Mouse (Mus musculus) right cerebral cortex, postnatal 36 days (tissue): ENCODE results near the gene Spsb4.

ENCODE experiments used
- DNase-seq, 2 experiments: peaks; one replicate each; pipeline ENCODE4 v3.0.0; 2022; ENCODE audit warnings: low spot score in 2 of 2, mixed read lengths in 1 of 2

Gene Spsb4

DNA sequence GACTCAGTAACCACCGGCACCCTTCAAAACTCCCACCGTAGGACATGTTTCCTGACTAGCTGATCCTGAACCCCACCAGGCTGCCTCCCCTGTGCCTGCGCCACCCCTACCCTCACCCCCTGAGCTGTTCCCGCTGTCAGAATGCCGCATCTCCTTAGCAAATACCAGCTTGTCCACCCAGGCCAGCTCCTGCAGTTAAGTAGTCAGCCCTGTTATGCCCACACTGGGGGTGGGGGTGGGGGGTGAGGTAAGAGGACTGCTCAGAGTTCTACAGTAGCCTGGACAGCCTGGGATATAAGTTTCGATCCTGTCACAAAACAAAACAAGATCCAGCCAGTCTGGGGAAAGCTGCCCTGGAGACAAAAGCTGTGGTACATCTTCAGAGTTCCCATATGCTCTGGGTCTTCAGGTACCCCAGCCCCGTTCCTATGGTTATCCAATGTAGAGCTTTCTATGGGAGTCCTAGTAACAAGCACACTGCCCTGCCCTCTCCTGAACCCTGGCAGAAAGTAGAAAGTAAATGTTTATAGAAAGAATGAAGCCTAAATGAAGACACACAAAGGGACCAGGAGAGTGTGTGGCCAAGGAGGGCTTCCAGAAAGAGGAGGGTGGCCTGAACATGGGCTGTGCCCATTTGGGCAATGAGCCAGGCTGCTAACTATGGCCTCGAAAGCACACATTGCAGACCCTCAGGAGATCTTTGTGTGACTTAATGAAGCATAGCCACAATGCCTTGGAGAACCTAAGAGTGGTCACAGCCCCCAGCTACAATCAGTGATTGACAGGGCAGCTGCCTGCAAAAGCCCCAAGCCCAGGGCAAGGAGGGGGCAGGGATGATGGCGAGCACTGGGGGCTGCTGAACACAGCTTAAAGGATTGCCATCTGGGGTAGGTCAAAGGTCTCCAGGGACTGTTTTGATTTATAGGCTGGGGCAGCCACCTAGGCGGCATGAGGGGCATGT is 38.3 kb downstream of the Spsb4 start:
- no peak for DNase-seq

DNA sequence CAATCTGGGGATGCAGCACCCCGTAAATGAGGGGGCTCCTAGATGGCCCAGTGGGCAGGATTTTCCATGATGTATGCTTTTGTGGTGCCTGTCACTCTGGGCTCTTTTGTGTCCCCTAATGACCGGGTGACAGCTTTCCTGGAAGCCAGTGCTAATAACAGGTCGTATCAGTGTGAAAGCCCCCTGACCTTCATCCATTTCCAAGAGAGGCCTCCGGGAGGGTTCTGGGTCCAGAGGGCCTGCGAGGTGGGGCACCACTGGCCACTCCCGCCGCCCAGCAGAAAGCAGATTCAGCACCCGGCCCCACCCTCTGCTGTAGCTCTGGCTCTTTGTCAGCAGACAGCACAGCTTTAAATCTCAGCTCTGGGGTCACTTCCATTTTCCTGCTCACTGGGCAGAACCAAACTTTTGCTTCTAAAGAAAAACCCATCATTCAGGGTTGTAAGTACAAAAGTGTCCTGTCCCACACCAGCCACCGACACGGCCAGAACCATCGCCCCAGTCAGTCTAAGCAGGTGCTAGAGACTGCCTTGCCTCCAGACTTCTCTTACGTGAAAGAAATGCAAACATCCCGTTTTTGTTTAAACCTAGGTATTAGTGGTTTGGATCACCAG is 39.1 kb downstream of the Spsb4 start:
- no peak for DNase-seq

GRCm38 (mm10) chr9:96978147-96978782 is 40.4 kb downstream of the Spsb4 start:
- DNase-seq: no peak

DNA sequence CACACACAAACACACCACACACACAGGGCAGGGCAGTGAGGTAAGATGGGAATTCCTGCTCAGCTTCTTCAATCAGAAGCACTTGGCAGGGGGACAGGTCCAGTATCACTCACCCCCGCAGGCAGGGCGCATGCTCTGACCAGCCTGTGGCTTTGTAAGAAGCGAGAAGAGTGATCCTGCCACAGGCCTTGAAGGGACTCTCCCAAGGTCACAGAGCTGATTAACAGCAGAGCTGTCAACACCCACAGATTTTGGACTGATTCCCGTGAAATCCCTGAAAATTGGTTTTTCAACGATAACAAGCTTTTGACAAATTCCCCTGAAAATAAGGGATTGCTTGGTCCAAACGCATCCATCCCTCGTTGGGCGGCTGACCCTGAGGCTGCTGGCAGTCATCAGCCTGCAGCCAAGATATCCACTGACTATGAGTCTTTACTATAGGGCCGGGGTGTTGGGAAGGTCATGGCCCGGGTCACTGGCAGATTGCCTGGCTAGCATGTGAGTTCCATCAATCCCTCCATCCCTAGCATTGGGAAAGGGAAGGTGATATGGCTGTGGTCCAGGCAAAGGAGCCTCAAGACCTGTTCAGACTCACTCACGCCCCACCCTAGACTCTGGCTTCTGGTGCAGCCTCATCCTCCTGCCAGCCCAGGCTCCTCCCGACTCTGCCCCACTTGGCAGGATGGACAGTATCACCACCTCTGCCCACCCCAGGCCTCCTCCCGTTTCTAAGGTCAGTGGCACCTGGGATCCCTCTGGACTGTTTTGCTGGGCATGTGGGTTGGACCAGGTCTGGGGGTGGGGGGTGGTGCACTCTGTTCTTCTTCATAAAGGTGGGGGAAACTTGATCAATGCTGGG is 41.1 kb downstream of the Spsb4 start:
- DNase-seq: no peak

DNA sequence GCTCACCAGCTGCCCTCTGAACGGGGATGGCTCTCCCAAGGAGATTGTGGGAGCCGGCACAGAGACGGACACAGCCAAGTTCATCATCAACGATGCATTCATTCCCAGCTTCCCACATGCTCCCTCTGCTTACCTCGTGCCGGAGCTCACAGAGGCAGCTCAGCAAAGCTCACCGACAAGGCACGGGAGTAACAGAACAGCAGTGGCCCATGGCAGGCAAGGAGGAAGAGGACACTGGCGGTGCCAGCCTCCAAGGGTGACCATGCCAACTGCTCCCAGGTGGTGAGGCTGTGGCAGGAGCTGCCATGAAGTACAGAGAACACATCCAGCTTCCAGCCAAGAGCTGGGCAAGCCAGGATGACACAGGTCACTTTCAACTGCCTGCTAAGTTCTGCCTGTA is 45.6 kb downstream of the Spsb4 start:
- DNase-seq: no peak

GRCm38 (mm10) chr9:96971625-96972404 is 46.8 kb downstream of the Spsb4 start:
- no peak for DNase-seq

DNA sequence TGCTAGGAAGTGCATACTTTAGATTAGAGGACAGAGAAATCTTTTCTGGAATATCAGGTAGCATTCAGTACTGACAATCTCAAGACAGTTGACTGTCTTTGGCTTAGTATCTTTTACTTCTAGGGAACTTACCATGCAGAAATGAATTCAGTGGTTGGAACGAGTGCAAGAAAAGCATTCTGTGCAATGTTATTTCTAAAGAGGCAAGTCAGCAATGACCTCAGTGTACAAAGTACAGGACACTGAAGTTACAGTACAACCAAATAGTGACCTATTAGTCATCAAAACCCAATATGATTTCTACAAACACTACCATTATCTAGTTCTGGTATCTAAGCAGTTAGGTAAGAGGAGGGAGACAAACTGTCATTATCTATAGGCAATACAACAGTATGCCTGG is 51.1 kb downstream of the Spsb4 start:
- DNase-seq: no peak

DNA sequence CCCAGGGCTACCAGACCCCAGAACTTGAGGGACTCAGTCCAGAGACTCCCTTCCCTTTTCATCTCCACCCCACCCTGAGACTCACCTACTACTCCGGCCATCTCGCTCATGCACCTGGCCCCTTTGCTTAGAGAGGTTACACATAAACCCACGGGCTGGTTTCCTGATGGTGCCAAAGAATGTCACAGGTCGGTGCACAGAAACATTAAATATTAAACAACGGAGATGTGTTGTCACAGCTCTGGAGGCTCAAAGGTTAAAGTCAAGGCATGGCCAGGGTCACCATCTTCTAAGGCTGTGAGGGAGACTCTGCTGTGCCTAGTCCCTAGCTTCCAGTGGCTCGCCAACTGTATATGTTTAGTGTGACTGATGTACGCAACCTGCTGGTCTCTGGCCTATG is 52.2 kb downstream of the Spsb4 start:
- no peak for DNase-seq

DNA sequence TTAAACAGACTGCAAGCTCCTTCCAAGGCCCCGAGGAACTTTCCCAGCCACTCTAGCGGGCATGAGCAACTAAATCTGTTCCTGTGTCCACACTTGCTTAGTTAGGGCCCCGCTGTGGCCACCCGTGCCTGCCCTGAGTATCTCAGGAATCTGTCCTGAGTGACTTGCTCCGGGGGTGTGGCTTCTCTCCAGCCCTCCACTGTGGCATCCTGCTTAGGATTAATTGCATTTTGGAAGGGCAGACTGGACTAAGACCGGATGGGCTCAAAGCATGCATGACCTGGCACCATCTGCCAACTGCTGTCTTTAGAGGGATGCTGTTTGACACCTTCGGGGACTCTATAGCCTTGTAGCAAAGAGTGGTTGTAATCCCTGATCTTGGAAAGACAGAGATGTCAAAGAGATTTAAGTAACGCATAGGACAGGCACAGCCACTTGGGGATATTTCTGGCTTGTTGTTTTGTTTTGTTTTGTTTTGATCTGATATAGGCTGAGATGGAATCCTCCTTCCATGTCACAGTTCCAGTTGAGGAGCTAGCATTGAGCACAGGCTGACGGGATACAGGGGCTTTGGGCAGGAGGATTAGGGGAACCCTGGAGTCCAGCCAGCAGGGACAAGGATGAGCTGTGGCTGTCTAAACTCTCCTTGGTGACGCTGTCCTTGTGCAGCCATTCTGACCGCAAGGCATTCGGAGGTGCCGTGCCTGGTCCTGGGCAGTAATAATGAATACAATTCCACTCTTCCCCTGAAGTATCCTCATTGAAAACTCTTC is 55.0 kb downstream of the Spsb4 start:
- no peak for DNase-seq

DNA sequence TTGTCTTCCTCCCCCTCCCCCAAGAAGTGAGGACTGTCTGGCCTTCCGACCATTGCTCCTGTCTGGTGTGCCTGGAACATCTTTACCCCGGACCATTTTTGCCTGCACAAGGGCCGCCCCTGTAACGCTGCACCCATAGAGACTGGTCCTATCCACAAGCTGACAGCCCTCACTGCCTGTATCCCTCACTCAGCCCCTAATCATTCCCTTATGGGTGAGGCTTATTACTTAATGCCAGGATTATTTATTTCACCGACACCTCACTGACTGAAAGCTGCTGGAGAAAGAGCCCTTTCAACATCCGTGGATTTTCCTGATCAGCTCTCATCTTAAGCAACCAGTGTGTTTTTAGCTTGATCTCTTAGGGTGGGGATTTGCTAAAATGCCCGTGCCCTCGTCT is 55.9 kb downstream of the Spsb4 start:
- no peak for DNase-seq

GRCm38 (mm10) chr9:96961986-96962701 is 56.5 kb downstream of the Spsb4 start:
- no peak for DNase-seq

- DNase-seq: no peak
Observed at GRCm38 (mm10) chr9:96961006-96961405, 57.6 kb downstream of the Spsb4 start.

- DNase-seq: no peak
Observed at GRCm38 (mm10) chr9:96960241-96960640, 58.4 kb downstream of the Spsb4 start.

DNA sequence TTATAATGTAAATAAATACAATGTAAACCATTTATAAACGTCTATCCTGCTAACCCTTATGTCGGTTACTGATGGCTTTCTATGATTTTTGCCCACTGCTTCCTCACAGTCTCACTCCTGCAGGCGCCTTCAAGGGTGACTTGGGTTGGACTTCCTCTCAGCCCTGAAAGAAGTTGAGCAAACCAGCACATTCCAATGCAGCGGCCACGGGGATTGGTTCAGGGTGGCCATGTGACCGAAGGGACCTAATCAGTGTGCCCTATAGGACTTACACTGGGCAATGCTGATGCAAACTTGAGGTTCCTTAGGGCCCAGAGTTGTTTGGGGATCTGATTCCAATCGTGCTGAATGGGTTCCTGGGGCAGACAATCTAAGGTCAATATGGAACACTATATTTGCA is 59.2 kb downstream of the Spsb4 start:
- DNase-seq: no peak

DNA sequence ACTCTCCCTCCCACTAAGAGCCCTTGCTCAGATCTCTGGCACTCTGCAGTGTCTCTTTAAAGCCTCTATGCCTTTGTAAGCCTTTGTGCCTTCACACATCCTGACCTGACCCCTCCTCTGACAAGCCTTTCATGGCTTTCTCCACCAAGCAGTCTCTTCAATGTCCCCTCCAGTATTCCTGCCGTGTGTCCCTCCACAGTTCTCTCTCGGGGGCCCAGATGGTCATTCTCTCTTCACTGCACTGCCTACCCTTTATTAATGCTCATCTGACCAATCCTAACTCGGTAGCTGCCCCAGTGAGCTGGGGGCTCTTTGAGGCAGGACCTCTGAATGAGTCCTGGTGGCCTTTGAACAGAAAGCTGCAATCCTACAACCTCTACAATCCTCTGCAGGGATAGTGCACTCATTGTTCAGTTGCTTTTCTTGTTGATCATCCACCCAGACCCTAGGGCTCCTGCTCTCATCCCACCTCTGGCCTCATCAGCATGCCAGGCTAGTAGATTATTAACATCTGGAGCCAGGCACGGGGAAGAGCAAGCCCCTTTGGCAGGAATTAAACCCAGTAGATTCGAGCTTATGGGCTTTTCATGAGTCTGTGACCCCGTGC is 60.5 kb downstream of the Spsb4 start:
- DNase-seq: no peak

- no peak for DNase-seq
Observed at GRCm38 (mm10) chr9:96957298-96957865, 61.3 kb downstream of the Spsb4 start.

GRCm38 (mm10) chr9:96956646-96957297 is 61.9 kb downstream of the Spsb4 start:
- DNase-seq: no peak
